Mouse (Mus musculus) frontal cortex, postnatal 10 days (tissue): ENCODE measurements around the gene Selenoo.

ENCODE experiments used
- DNase-seq, 2 experiments: peaks; one replicate each; pipeline ENCODE4 v3.0.0; 2022; ENCODE audit warnings: low spot score in 2 of 2, mixed read lengths in 1 of 2

The Selenoo gene

DNA sequence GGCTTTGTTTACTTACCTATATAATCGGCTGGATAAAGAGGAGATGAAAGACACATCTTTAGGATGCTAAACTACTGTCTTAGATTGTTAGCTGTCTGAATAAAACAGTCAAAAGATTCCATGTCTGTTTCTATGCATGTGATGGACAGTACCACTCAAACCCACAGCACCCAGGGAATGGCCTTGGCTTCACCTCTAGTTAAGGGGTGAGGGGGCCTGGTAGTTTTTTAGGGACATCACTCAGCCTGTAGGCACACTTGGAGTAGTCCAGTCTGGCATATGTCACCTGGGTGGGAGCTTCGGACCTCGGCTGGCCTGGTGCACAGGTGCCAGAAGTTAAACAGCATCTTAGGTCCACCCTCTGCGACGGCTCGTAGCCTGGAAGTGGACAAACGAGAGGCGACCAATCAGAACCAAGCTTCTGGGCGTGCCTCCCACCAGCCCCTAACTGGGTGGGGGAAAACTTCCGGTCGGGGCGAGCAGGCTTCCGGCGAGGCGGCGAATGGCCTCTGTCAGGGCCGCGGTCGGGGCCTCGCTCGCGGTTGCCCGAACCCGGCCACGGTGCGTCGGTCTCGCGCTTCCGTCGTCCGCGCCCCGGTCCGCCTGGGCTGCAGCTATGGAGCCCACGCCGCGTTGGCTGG is at the start of gene Selenoo:
Selenoo (plus strand) TSS at position 478 of the 641 bp plus-strand sequence.
- peak; percentile 79 to 88 for DNase-seq

DNA sequence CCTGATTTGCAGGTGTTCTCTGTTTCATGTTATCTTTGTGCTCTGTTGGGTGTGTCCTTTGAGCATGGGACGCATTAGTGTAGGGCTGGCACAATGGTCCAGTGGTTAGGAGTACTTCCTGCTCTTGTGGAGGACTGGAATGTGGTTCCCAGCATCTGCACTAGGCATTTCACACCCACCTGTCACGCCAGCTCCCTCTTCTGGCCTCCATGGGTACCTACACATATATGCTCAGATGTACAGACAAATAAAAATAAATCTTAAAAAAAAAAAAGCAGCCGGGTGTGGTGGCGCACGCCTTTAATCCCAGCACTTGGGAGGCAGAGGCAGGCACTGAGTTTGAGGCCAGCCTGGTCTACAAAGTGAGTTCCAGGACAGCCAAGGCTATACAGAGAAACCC is 44.5 kb upstream of the Selenoo start:
- DNase-seq, result no peak

DNA sequence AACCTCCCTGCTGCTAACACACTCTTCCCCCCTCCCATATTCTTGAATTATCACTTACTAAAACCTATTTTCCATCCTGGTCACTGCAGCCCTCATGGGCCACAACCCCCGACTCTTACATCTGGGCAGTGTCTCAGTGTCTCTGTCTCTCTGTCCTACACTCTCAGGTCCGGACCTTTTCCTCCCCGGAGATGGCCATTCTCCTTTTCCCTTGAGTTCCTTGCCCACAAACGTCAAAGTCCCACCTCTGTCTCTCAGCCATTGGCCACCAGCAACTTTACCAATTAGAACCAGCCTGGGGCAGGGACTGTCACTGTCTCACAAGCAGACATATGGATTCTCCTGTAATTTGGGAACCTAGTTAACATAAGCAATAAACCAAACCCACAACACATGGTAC is 42.5 kb upstream of the Selenoo start:
- DNase-seq, result no peak

DNA sequence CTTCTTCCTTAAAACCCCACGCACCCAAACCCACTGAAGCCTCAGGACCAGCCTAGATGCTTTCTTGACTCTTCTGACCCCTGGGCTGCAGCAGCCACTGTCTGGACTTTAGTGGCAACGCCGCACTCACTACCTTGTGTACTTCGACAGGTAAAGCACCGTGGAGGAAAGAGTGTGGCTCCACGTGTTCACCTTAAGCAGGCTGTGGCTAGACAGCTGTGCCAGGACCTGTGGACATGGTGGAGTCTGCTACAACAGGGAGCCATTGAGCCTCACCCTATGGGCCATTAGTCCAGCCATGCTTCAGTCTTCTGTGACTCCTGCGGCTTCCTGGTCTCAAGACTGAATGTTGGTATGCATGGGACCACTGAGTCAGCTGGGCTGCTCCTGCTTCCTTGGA is 34.2 kb upstream of the Selenoo start:
- no peak for DNase-seq

DNA sequence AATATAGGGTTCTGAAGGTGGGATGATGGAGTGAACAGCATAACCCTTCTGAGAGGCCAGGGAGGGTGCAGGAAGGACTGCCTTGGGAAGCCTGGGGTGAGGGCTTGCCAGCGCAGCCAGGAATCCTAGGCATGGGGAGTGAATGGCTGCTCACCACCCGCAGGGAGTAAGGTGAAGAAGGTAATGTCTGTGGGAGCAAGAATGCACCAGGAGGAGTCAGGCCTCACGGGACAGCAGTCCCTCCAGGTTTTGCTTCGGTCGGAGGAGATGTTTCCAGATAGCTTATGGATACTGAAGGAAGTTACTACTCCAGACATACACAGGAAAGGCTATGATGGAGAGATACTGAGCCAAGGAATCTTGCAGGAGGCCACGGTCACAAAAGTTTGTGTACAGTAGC is 30.1 kb upstream of the Selenoo start:
- DNase-seq, result peak in 1 of 2 experiments; percentile 5

DNA sequence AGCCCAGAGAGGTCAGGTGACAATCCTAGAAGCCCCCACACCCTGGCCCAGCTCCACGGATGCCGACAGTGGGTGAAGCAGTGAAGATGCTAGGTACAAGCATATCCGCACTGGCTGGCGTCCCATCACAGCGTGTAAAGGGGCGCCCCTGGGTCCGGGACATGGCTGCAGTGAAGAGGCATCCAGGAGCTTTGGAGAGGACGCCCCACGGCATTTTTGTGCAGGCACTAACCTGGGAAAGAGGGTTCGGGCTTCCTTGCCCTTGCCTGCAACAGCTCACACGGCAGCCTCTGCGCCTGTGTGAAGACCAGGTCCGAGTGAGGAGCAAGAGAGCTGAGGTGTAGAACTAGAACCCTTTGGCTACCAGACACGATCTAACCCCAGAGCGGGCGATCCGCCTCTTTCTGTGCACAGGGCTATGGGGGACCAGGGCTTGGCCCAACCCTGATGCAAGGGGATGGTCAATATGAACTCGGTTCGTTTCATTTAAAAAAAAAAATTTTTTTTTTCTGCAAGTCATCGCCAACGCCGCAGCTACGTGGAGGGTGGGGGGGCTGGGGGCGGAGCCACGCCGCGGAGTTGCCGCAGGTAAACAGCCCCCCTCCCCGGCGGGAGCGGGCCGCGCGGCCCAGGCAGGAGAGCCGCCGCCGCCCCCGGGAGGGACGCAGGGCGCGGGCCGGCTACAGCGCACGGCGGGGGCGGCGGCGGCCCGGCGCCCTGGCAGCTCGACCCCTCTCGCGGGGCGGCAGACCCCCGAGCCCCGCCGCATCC is 29.5 kb upstream of the Selenoo start, which contains the start of gene Panx2:
Panx2 (plus strand) TSS at position 574 of the 771 bp plus-strand sequence.
- peak in 1 of 2 experiments; percentile 27 for DNase-seq

DNA sequence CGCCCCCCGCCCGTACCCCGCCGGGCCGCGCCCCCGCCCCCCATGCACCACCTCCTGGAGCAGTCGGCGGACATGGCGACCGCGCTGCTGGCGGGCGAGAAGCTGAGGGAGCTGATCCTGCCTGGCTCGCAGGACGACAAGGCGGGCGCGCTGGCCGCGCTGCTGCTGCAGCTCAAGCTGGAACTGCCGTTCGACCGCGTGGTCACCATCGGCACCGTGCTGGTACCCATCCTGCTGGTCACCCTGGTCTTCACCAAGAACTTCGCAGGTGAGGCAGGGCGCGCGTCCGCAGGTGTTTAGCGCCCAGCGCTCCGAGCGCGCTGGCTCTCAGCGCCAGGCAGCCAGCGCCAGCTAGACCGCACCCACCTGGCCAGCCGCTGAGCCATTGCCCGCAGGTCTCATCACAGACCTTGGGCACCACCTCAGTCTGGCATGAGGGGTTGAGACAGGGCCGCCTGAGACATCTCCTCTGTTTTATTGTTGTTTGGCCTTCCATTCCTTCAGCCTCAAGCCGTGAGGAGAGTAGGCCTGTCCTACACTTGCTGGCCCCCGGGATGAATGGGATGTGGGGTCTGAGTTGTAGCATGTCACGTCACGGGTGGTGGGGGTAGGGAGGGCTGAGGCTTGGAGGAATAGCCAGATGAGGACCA is 28.7 kb upstream of the Selenoo start:
- DNase-seq, result peak in 1 of 2 experiments; percentile 41

DNA sequence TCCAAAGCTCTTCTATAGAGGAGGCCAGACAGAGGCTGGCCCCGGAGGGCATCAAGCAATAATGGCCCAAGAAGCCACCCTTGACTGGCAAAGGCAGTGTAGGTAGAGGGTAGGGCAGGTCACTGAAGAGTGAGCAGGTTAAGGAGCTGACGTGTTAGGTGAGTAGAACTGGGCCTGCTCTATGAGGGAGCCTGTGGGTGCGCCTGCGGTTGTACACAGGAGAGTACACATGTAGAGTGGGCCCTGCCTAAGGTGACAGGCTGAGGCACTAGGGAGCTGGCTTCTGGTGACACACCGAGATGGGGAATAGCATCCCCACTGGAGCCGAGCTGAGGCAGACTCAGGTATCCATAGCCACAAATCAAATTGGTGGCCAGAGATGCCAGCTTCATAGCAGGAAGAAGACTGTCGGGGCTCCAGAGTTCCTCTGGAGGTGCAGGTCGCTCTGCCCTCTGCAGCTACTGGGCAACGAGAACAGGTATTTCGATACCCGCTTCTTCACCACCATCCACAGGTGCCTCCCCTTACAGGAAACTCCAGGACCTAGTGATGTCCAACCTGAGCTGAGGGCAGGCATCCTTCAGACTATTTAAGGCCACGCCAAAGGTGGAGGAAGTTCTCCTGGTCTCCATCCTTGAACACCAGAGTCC is 27.9 kb upstream of the Selenoo start:
- peak in 1 of 2 experiments; percentile 5 for DNase-seq

DNA sequence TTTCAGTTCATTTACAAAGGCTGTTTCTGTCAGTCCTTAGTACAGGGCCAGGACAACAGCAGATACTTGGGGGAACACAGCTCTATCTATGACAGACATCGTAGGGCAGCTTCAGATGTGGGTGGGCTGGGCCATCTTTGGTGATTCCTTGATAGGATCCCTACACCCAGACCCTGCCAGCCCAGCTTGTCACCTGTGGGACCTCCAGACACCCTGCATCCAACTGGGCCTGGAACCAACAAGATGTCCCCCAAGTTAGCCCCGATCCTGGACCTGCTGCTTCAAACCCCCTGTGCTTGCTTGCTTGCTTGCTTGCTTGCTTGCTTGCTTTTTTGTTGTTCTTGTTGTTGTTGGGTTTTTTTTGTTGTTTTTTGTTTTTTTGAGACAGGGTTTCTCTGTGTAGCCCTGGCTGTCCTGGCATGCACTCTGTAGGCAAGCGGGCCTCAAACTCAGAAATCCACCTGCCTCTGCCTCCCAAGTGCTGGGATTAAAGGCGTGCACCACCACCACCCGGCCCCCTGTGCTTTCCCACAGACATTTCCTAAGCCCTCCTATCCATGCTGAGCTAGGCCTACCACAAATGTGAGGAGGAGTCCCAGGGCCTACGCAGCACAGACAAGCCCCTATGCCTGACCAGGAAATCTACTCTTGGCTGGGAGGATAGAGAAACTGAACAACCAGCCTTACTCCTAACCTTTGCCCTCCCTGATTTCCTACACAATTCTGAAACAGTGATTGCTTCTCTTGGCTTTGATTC is 26.9 kb upstream of the Selenoo start:
- DNase-seq, result no peak

DNA sequence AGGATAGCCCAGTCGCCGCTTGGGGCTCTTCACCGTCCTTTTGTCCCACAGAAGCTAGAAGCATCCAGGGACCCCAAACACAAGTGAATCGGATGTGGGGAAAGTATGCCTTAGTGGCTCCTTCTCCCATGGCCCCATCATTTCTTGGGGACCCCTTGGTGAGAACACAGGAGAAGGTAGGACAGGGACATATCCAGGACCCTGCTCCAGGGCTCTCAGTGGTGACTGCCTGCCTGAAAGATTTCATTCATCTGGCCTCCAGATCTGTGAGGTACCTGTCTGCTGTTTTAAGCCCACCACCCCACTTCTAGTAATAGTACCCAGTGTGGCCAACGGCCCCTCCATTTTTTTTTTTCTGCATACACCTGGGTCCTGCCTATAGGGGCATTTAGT is 26.4 kb upstream of the Selenoo start:
- no peak for DNase-seq

DNA sequence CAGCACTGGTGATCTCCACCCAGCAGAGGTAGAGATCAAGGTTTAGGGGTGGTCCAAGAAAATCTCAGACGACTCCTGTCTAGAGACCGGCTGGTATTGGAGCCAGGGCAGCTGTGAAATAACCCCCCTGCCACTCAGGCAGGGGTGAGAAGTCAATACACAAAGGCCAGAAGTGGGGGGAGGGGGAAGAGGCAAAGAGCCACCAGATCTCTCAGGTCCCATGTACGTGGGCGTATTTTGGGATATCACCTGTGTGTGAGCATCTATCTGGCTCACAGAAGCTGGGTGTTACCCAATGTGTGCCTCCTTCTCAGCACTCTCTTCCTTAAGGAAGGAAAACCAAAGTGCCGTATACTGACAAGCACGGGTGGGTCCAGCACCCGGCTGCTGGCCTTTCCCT is 25.9 kb upstream of the Selenoo start:
- no peak for DNase-seq

DNA sequence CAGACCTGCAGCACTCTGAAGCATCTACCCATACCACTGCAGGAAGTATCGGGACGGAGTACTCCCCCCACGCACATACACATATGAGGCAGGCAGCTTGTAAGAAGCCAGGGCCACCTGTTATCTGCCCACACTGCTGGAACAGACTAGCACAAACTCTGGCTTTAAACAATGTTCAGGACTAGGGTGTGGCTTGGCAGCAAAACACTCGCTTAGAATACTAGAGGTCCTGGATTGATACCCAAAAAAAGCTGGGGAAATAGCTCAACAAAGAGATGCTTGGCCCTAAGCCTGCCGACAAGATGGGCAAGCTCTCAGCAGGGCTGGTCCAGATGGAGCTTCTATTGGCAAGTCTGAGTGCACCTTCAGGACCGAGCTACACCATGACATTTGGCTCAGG is 25.3 kb upstream of the Selenoo start:
- DNase-seq, result no peak

DNA sequence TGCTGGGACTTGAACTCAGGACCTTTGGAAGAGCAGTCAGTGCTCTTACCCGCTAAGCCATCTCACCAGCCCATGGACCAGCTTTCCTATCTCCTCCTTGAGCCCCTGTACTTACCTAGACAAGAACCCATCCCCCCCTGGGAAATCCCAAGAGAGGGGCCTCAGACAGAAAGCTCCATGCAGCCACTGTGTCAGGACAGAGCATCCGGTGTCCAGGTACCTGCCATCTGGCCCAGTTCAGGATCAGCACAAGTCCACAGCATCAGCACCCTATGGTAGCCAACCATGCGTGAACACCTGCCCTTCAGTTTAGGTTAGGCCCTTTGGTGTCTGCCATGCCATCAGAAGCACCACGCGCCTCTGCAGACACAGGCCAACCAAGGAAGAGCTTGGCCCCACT is 24.0 kb upstream of the Selenoo start:
- DNase-seq, result no peak

DNA sequence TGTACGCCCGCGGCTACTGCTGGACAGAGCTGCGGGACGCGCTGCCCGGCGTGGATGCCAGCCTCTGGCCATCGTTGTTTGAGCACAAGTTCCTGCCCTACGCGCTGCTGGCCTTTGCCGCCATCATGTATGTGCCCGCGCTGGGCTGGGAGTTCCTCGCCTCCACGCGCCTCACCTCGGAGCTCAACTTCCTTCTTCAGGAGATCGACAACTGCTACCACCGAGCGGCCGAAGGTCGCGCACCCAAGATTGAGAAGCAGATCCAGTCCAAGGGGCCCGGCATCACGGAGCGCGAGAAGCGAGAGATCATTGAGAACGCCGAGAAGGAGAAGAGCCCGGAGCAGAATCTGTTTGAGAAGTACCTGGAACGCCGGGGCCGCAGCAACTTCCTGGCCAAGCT is 21.3 kb upstream of the Selenoo start:
- no peak for DNase-seq

DNA sequence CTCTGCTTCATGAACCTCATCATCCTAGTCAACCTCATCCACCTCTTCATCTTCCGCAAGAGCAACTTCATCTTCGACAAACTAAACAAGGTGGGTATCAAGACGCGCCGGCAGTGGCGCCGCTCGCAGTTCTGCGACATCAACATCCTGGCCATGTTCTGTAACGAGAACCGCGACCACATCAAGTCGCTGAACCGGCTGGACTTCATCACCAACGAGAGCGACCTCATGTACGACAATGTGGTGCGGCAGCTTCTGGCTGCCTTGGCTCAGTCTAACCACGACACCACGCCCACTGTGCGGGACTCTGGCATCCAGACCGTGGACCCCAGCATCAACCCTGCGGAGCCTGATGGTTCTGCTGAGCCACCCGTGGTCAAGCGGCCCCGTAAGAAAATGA is 20.7 kb upstream of the Selenoo start:
- DNase-seq, result no peak

DNA sequence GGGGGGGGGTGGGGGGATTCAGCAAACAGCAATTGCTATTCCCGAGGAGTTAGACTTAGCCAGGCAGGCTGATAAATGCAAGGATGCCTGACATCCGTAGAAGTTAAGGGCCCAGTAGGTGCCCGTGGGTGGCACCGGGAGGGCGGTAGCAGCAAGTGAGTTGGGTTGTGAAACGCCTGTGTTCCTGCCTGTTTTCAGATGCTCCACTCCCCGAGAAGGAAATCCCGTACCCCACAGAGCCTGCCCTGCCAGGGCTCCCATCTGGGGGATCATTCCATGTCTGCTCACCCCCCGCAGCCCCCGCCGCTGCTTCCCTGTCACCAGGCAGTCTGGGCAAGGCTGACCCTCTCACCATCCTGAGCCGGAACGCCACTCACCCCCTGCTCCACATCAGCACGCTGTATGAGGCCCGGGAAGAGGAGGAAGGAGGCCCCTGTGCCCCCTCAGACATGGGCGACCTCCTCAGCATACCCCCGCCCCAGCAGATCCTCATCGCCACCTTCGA is 19.5 kb upstream of the Selenoo start:
- no peak for DNase-seq

DNA sequence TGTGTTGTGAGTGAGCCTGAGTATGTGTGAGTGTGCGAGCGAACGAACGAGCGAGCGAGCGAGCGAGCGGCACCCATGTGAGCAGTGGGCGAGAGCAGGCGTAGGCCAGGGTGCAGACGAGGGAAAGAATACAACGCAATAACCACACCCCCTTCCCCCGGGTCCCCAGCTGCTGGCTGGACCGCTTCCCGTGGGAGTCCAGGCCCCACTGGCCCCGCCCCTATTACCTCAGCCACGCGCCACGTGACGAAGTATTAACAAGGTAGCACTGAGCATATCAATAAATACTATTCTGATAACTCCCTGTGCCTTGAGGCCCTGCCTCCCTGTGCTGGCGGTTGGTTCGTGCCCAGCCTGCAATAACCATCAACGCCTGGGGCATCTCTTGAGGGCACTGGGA is 18.3 kb upstream of the Selenoo start:
- no peak for DNase-seq

DNA sequence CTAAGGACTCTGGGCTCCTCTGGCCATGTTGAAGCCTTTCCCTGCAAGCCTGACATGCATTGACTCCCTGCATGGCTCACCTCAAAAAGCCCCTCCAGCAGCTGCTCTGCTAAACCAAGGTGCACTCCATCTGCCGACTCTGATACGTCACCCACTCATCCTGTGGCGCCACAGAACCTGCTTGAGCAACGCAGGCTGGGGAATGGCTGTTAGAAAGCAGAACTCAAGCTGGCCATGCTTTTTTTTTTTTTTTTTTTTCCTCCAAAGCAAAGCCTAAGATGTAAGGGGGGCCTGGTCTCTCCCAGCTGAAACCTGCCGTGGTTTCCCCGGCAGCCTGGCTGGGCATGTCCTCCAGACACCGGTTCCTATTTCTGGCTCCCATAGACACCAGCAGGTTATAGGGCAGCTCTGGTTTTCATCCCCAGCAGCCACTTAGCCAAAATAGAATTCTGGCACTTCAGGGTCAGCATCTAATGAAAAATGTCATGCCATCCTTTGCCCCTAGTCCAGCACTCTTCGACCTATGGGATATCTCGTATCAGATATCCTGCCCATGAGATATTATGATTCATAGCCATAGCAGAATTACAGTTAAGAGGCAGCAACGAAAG is 14.8 kb upstream of the Selenoo start:
- DNase-seq, result no peak

DNA sequence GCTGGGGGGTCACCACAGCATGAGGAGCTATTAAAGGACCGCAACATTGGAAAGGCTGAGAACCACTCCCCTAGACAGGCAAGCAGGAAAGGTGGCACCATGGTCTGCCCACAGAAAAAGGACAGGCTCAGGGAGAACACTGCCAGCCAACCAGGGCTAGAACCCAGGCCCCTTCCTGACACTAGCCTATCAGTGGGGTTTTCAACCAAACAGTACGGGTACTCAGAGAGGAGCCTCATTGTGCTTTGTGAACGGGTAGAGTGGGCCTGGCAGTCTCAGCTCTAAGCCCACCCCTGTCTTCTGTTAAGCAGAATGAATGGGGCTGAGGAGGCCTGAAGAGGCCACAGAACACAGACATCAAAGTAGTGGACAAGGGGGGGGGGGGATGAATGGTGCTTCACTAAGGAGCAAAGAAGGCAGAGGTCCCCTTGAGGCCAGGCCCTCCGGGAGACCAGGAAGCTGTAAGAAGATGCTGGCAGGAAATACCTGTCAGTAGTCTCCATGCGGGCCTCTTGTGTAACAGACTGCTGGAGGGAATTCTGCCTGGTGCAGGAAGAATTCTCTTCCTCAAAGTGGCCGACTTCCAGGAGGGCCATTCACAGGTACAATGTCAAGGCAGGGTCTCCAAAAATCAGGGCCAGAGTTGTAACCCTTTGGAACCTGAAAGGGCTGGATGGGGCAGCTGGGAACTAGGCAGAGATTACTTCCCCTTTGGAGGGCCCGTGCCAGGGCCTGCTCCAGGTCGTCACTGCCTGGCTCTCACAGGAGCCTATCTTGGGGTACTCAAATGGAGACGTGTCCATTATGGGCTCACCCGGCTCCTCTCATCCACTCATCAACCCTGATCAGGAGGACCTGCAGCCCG is 14.0 kb upstream of the Selenoo start, which contains the start of gene Trabd:
Trabd (plus strand) TSS at position 512 of the 865 bp plus-strand sequence.
- DNase-seq, result no peak
